In the genomic region with DNA sequence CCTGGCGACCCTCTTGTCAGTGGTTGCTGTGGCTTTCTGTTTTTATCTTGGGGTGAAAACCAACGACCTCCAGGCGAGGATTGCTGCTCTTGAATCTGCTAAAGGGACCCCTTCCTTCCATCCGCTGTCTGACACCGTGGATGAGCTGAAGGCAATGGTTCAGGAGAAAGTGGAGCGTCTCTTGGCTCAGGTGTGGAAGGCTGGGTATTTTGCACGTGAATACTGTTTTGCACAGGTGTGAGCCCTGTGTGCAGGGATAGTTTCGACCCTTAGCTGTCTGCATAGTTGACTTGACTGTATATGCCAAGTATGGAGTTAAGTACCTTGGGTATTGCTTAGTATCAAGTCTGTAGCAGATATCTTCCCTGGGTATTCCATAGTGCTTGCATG, we compare ENCODE assay signal across 8 mouse cellular contexts. TPM values are rescaled to one million over a fixed set of nuclear protein-coding genes. Genes with fewer than 3 reads are reported as not detected.
DNase-seq lines count a peak whose midpoint lies in the region; ATAC-seq and TF ChIP-seq lines count a peak whose summit lies in the region.

No protein-coding gene starts in this region.

- H3ac ChIP-seq in myocyte (ENCODE audit: control insufficient read depth, insufficient read length): no peak overlapping the region

- TF ChIP-seq POLR2A in myocyte (IDR thresholded peaks at IDR 0.05; ENCODE audit: insufficient read length, low read depth): no peak

- H3K4me3 ChIP-seq in kidney, postnatal 0 days (replicated peaks; ENCODE audit: low read depth, low read length): peak overlapping the region; percentile 58
- peak overlapping the region; percentile 62 for H3K4me3 ChIP-seq in embryonic facial prominence, embryonic 15.5 days (replicated peaks)
- peak overlapping the region; percentile 61 for H3K4me3 ChIP-seq in intestine, embryonic 15.5 days (replicated peaks)
- H3K4me3 ChIP-seq in myocyte: peak overlapping the region; percentile 32

- H3K79me2 ChIP-seq in myocyte (ENCODE audit: control insufficient read depth, insufficient read depth): no peaks in the 10 kb centered on the region

- DNase-seq in kidney, postnatal 0 days (ENCODE audit: low spot score): no peak
- no peak for DNase-seq in kidney, adult 11 months
- no peak for DNase-seq in urinary bladder, postnatal 4 days (ENCODE audit: low spot score in 2 of 2)
- DNase-seq in adrenal gland, adult (ENCODE audit: inconsistent age in 2 of 2, low spot score in 1 of 2): no peak
- no peak for DNase-seq in kidney, postnatal 4 days

- no peak for ATAC-seq in kidney, postnatal 0 days (replicated peaks; ENCODE audit: low FRiP score, low read depth)
- no peak for ATAC-seq in embryonic facial prominence, embryonic 15.5 days (ENCODE audit: insufficient number of reproducible peaks, low FRiP score, low TSS enrichment, low read depth)
- no peak for ATAC-seq in intestine, embryonic 15.5 days

- H3K27ac ChIP-seq in kidney, postnatal 0 days: no peak overlapping the region
- no peak overlapping the region for H3K27ac ChIP-seq in embryonic facial prominence, embryonic 15.5 days (replicated peaks)
- no peak overlapping the region for H3K27ac ChIP-seq in intestine, embryonic 15.5 days

- H3K9me3 ChIP-seq in kidney, postnatal 0 days (replicated peaks; ENCODE audit: low read length): no peaks in the 10 kb centered on the region
- no peaks in the 10 kb centered on the region for H3K9me3 ChIP-seq in embryonic facial prominence, embryonic 15.5 days (replicated peaks)
- no peaks in the 10 kb centered on the region for H3K9me3 ChIP-seq in intestine, embryonic 15.5 days

- H3K27me3 ChIP-seq in kidney, postnatal 0 days (ENCODE audit: insufficient read depth, low read length): no peaks in the 10 kb centered on the region
- no peaks in the 10 kb centered on the region for H3K27me3 ChIP-seq in embryonic facial prominence, embryonic 15.5 days
- H3K27me3 ChIP-seq in intestine, embryonic 15.5 days (replicated peaks): no peaks in the 10 kb centered on the region; the same call in 1 of the 2 replicates
- H3K27me3 ChIP-seq in myocyte (ENCODE audit: control insufficient read depth, insufficient read depth, insufficient read length): no peaks in the 10 kb centered on the region

- TF ChIP-seq CTCF in kidney, postnatal 0 days (IDR thresholded peaks at IDR 0.05; ENCODE audit: low read depth): no peak

- H3K4me2 ChIP-seq in kidney, postnatal 0 days (ENCODE audit: low read length): peak overlapping the region; percentile 99
- peak overlapping the region; percentile 99 for H3K4me2 ChIP-seq in embryonic facial prominence, embryonic 15.5 days (replicated peaks)
- peak overlapping the region; percentile 100 for H3K4me2 ChIP-seq in intestine, embryonic 15.5 days (replicated peaks)
- peak overlapping the region; percentile 75 for H3K4me2 ChIP-seq in myocyte (ENCODE audit: low read depth)

- H3K9ac ChIP-seq in kidney, postnatal 0 days (ENCODE audit: low read depth, low read length): peak overlapping the region; percentile 48; the same call in 1 of the 2 replicates
- 0 out of 2 replicates have a peak overlapping the region, but pooled peaks have one; percentile 54 for H3K9ac ChIP-seq in embryonic facial prominence, embryonic 15.5 days
- peak overlapping the region; percentile 44; the same call in 1 of the 2 replicates for H3K9ac ChIP-seq in intestine, embryonic 15.5 days

- peaks cover 5% of the 10 kb centered on the region; the same call in 1 of the 2 replicates for H3K4me1 ChIP-seq in kidney, postnatal 0 days (replicated peaks; ENCODE audit: insufficient read depth, low read length)
- 0 out of 2 replicates have a peak, but pooled peaks cover 14% of the 10 kb centered on the region for H3K4me1 ChIP-seq in embryonic facial prominence, embryonic 15.5 days
- 0 out of 2 replicates have a peak, but pooled peaks cover 3% of the 10 kb centered on the region for H3K4me1 ChIP-seq in intestine, embryonic 15.5 days (replicated peaks)

- 22% methylated on average over 8 of the region's 8 CpGs for WGBS in kidney, postnatal 0 days
- 13% methylated on average over 8 of the region's 8 CpGs for WGBS in embryonic facial prominence, embryonic 15.5 days
- WGBS in intestine, embryonic 15.5 days: 14% methylated on average over 8 of the region's 8 CpGs

- H3K36me3 ChIP-seq in kidney, postnatal 0 days (ENCODE audit: insufficient read depth, low read length): no peaks in the 10 kb centered on the region
- no peaks in the 10 kb centered on the region for H3K36me3 ChIP-seq in embryonic facial prominence, embryonic 15.5 days
- no peaks in the 10 kb centered on the region for H3K36me3 ChIP-seq in intestine, embryonic 15.5 days
- H3K36me3 ChIP-seq in myocyte (ENCODE audit: control insufficient read depth, insufficient read depth): no peaks in the 10 kb centered on the region

TF ChIP-seq in myocyte, 11 proteins besides CTCF, POLR2A, EP300 and RAD21:
- TF ChIP-seq TCF12 (IDR thresholded peaks at IDR 0.05; ENCODE audit: insufficient read depth, poor library complexity, severe bottlenecking): no peak
- no peak for TF ChIP-seq CEBPB (IDR thresholded peaks at IDR 0.05; ENCODE audit: insufficient read depth, poor library complexity, severe bottlenecking)
- TF ChIP-seq POLR2AphosphoS2 (IDR thresholded peaks at IDR 0.05; ENCODE audit: insufficient read length, low read depth): no peak
- no peak for TF ChIP-seq MYOD1 (IDR thresholded peaks at IDR 0.05; ENCODE audit: control insufficient read depth in 1 of 3, insufficient read length in 2 of 3, low read depth in 2 of 3)
- no peak for TF ChIP-seq TCF3 (IDR thresholded peaks at IDR 0.05; ENCODE audit: insufficient read length, low read depth)
- TF ChIP-seq E2F4 (IDR thresholded peaks at IDR 0.05; ENCODE audit: insufficient read depth): no peak
- TF ChIP-seq REST (IDR thresholded peaks at IDR 0.05; ENCODE audit: insufficient read depth, insufficient read length): no peak
- no peak for TF ChIP-seq SRF (IDR thresholded peaks at IDR 0.05; ENCODE audit: control insufficient read depth, insufficient read length, low read depth)

RNA-seq across cellular contexts. Expression of a gene that starts 50.3 kb away (rescaled TPM):
- polyA plus RNA-seq in kidney, postnatal 0 days (2015; fragmentation: Nextera tagmentation; extraction: Ambion mirVana): 1.4 and 1.5 TPM in 2 replicates
- polyA plus RNA-seq in embryonic facial prominence, embryonic 15.5 days (2015; fragmentation: Nextera tagmentation; extraction: Ambion mirVana): 16.5 and 18.6 TPM in 2 replicates
- polyA plus RNA-seq in intestine, embryonic 15.5 days (2015; fragmentation: Nextera tagmentation; extraction: Ambion mirVana): 1.9 TPM in 2 replicates
- polyA plus RNA-seq in myocyte (2012; fragmentation: generic; extraction: Trizol): 2.8 TPM
